Mouse (Mus musculus) embryonic fibroblast, embryonic 13.5 days (primary cell): Measurements from ENCODE around the gene Palld.

Source experiments
- CTCF ChIP-seq: IDR thresholded peaks from 2 replicates; pipeline ENCODE4 v1.5.1; 2011; ENCODE audit warnings: mild to moderate bottlenecking, control low read depth, low read length, moderate library complexity, borderline replicate concordance; ENCODE audit not compliant: insufficient read depth
- POLR2A ChIP-seq: IDR thresholded peaks from 2 replicates; pipeline ENCODE4 v1.6.1; 2011; ENCODE audit warnings: low read depth, mild to moderate bottlenecking, control low read depth, low read length, moderate library complexity

- TF ChIP-seq POLR2A (no peak), CTCF (no peak)
Measured at GRCm38 (mm10) chr8:61920389-61920788, 17.9 kb upstream of the Palld start.
